Mouse (Mus musculus) G1E (cell line): ENCODE measurements around the gene Tcf3.

Experiments
- CTCF ChIP-seq: IDR thresholded peaks from 2 replicates; pipeline ENCODE4 v1.5.1; 2012; ENCODE audit warnings: low read depth, low read length, inconsistent platforms, mixed read lengths
- GATA2 ChIP-seq: IDR thresholded peaks from 2 replicates; pipeline ENCODE4 v1.6.1; 2012; ENCODE audit warnings: low read depth, low read length, inconsistent platforms, borderline replicate concordance

GRCm38 (mm10) chr10:80371983-80372382, 61.5 kb downstream of the Tcf3 start:
- no peak for TF ChIP-seq CTCF
- TF ChIP-seq GATA2: no peak
